Mouse (Mus musculus): ENCODE results near the gene Ap5s1.

GRCm38 (mm10) chr2:131262213-131262672 lies 55.4 kb downstream of the Ap5s1 start, which contains the start of gene Pank2:
- TF ChIP-seq CTCF (IDR thresholded peaks at IDR 0.05; ENCODE audit: low read depth, low read length), result no peak
- peak; percentile 90 for TF ChIP-seq POLR2A (IDR thresholded peaks at IDR 0.05; ENCODE audit: extremely low read depth, insufficient read depth, low read length)

All from liver, adult 2 months (tissue).